Mouse (Mus musculus): ENCODE results near the gene Cep97. TPM values are rescaled to one million over a fixed set of nuclear protein-coding genes. Genes with fewer than 3 reads are reported as not detected.

The Cep97 gene
- 17.9 and 20.5 TPM in 2 replicates for polyA plus RNA-seq (2014; fragmentation: Nextera tagmentation; extraction: Ambion mirVana)

DNA sequence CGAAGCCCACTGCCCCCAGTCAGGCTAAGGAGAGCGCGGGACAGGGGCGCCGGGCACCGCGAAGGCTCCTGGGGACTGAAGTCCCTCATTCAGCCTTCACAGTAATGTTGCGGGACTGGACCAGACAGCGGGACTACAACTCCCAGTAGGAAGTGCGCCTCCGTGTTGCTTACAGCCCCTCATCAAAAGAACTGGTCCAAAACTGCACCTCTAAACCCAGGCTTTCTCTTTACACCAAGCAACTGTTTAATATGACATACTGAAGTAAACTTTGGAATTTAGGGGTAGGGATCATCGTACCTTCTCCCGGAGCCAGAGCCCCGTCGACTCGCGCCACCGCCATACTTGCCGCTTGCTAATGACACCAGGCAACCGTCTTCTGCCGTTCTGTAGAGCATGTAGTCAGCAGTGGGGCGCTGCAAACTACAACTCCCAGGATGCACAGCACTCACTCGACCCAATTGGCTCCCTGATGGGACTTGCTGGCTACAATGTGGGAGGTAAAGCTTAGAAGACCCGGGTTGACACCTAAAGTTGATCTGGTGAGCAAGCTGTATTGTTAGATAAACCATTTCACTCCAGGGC is at the start of gene Cep97:
Gene Cep97, minus strand, starts transcription at position 403 of the 585 bp plus-strand sequence.
- Histone ChIP-seq H3K27ac (ENCODE audit: low read depth, low read length) (peak within 1 kb of the TSS; percentile 39; the same call in 1 of the 2 replicates), H3K9me3 (ENCODE audit: control insufficient read depth, low read length) (no peaks in the 10 kb centered on the region), H3K4me3 (ENCODE audit: low read depth, low read length) (peak within 1 kb of the TSS; percentile 75), H3K9ac (ENCODE audit: low read length) (peak within 1 kb of the TSS; percentile 80), H3K4me2 (ENCODE audit: low read depth, low read length, severe bottlenecking) (peak within 1 kb of the TSS; percentile 65), H3K36me3 (ENCODE audit: control insufficient read depth, insufficient read depth, low read length) (no peaks in the 10 kb centered on the region), H3K27me3 (ENCODE audit: control insufficient read depth, insufficient read depth, low read length) (no peaks in the 10 kb centered on the region), H3K4me1 (replicated peaks; ENCODE audit: control insufficient read depth, insufficient read depth, low read length) (no peaks in the 10 kb centered on the region)
- ATAC-seq (replicated peaks; ENCODE audit: low FRiP score) (peak; percentile 99), DNase-seq (ENCODE audit: low spot score) (peak; percentile 92)
- WGBS: under 1% methylated on average over 24 of the region's 24 CpGs

- peaks cover 14% of the 10 kb centered on the region; the same call in 1 of the 2 replicates for H3K36me3 ChIP-seq (ENCODE audit: control insufficient read depth, insufficient read depth, low read length)
- peaks cover 10% of the 10 kb centered on the region; the same call in 1 of the 2 replicates for H3K4me1 ChIP-seq (replicated peaks; ENCODE audit: control insufficient read depth, insufficient read depth, low read length)
- 12% methylated on average over 14 of the region's 14 CpGs for WGBS
- no peaks in the 10 kb centered on the region for H3K9me3 ChIP-seq (ENCODE audit: control insufficient read depth, low read length)
- H3K27ac ChIP-seq (ENCODE audit: low read depth, low read length): no peak overlapping the region
- H3K4me3 ChIP-seq (ENCODE audit: low read depth, low read length): peak overlapping the region; percentile 99
- peak overlapping the region; percentile 87 for H3K9ac ChIP-seq (ENCODE audit: low read length)
- DNase-seq (ENCODE audit: low spot score): no peak
- H3K27me3 ChIP-seq (ENCODE audit: control insufficient read depth, insufficient read depth, low read length): no peaks in the 10 kb centered on the region
- no peak for ATAC-seq (replicated peaks; ENCODE audit: low FRiP score)
- peak overlapping the region; percentile 60 for H3K4me2 ChIP-seq (ENCODE audit: low read depth, low read length, severe bottlenecking)
These were observed 40.2 kb upstream of the Cep97 start for GRCm38 (mm10) chr16:55974903-55975285.

GRCm38 (mm10) chr16:55974256-55974902 is 39.7 kb upstream of the Cep97 start:
- peak overlapping the region; percentile 60 for H3K4me2 ChIP-seq (ENCODE audit: low read depth, low read length, severe bottlenecking)
- WGBS: 0% methylated on average over 52 of the region's 55 CpGs
- DNase-seq (ENCODE audit: low spot score) (peak; percentile 94), ATAC-seq (replicated peaks; ENCODE audit: low FRiP score) (peak; percentile 86)
- peak overlapping the region; percentile 77 for H3K27ac ChIP-seq (ENCODE audit: low read depth, low read length)
- no peaks in the 10 kb centered on the region for H3K27me3 ChIP-seq (ENCODE audit: control insufficient read depth, insufficient read depth, low read length)
- H3K36me3 ChIP-seq (ENCODE audit: control insufficient read depth, insufficient read depth, low read length): peaks cover 14% of the 10 kb centered on the region; the same call in 1 of the 2 replicates
- H3K4me1 ChIP-seq (replicated peaks; ENCODE audit: control insufficient read depth, insufficient read depth, low read length): peaks cover 10% of the 10 kb centered on the region; the same call in 1 of the 2 replicates
- H3K4me3 ChIP-seq (ENCODE audit: low read depth, low read length): peak overlapping the region; percentile 99
- H3K9ac ChIP-seq (ENCODE audit: low read length): peak overlapping the region; percentile 87
- no peaks in the 10 kb centered on the region for H3K9me3 ChIP-seq (ENCODE audit: control insufficient read depth, low read length)

GRCm38 (mm10) chr16:55973431-55974255 is 39.0 kb upstream of the Cep97 start, which contains the start of gene Zbtb11:
Zbtb11 (plus strand) TSS chr16:55973883.
- WGBS: under 1% methylated on average over 78 of the region's 86 CpGs
- Histone ChIP-seq H3K36me3 (ENCODE audit: control insufficient read depth, insufficient read depth, low read length) (peaks cover 14% of the 10 kb centered on the region; the same call in 1 of the 2 replicates), H3K9me3 (ENCODE audit: control insufficient read depth, low read length) (no peaks in the 10 kb centered on the region)

DNA sequence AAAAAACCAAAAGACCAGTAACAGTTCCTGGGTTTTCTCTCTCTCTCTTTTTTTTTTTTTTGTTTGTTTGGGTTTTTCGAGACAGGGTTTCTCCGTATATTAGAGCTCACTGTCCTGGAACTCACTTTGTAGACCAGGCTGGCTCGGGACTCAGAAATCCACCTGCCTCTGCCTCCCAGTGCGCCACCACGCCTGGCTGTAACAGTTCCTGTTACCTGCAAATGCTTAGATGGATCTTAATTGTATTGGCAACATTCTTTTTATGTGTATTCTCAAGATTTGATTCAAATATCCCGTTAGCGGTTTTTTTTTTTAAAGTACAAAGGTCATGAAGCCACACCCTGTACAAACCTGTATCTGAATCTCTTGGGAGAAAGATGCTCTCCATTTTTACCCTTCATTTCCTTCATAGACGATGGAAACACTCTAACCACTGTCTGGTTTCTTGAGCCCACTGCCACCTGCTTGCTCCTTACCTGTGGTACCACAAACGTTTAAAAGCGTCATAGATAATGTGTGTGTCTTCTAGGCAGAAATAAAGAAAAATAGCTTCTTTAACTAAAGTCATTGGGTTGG is 38.1 kb upstream of the Cep97 start:
- Histone ChIP-seq H3K9me3 (ENCODE audit: control insufficient read depth, low read length) (no peaks in the 10 kb centered on the region), H3K4me2 (ENCODE audit: low read depth, low read length, severe bottlenecking) (peak overlapping the region; percentile 44), H3K27me3 (ENCODE audit: control insufficient read depth, insufficient read depth, low read length) (no peaks in the 10 kb centered on the region), H3K4me1 (replicated peaks; ENCODE audit: control insufficient read depth, insufficient read depth, low read length) (peaks cover 10% of the 10 kb centered on the region; the same call in 1 of the 2 replicates), H3K36me3 (ENCODE audit: control insufficient read depth, insufficient read depth, low read length) (peaks cover 14% of the 10 kb centered on the region; the same call in 1 of the 2 replicates), H3K4me3 (ENCODE audit: low read depth, low read length) (peak overlapping the region; percentile 99; the same call in 1 of the 2 replicates), H3K9ac (ENCODE audit: low read length) (0 out of 2 replicates have a peak overlapping the region, but pooled peaks have one; percentile 5), H3K27ac (ENCODE audit: low read depth, low read length) (peak overlapping the region; percentile 34; the same call in 1 of the 2 replicates)
- DNase-seq (ENCODE audit: low spot score) (no peak), ATAC-seq (replicated peaks; ENCODE audit: low FRiP score) (no peak)
- 59% methylated on average over 10 of the region's 10 CpGs for WGBS

More at GRCm38 (mm10) chr16:55973431-55974255, 39.0 kb upstream of the Cep97 start, which contains the start of gene Zbtb11:
- peak; percentile 100 for DNase-seq (ENCODE audit: low spot score)
- ATAC-seq (replicated peaks; ENCODE audit: low FRiP score): peak; percentile 98
- Histone ChIP-seq H3K9ac (ENCODE audit: low read length) (peak within 1 kb of the TSS; percentile 87), H3K4me2 (ENCODE audit: low read depth, low read length, severe bottlenecking) (peak within 1 kb of the TSS; percentile 60), H3K27me3 (ENCODE audit: control insufficient read depth, insufficient read depth, low read length) (no peaks in the 10 kb centered on the region), H3K4me1 (replicated peaks; ENCODE audit: control insufficient read depth, insufficient read depth, low read length) (peaks cover 10% of the 10 kb centered on the region; the same call in 1 of the 2 replicates), H3K27ac (ENCODE audit: low read depth, low read length) (peak within 1 kb of the TSS; percentile 77), H3K4me3 (ENCODE audit: low read depth, low read length) (peak within 1 kb of the TSS; percentile 99)

GRCm38 (mm10) chr16:55971735-55972615 is 37.3 kb upstream of the Cep97 start:
- no peak for ATAC-seq (replicated peaks; ENCODE audit: low FRiP score)
- Histone ChIP-seq H3K27me3 (ENCODE audit: control insufficient read depth, insufficient read depth, low read length) (no peaks in the 10 kb centered on the region), H3K27ac (ENCODE audit: low read depth, low read length) (no peak overlapping the region), H3K9me3 (ENCODE audit: control insufficient read depth, low read length) (no peaks in the 10 kb centered on the region), H3K4me2 (ENCODE audit: low read depth, low read length, severe bottlenecking) (no peak overlapping the region), H3K36me3 (ENCODE audit: control insufficient read depth, insufficient read depth, low read length) (peaks cover 14% of the 10 kb centered on the region; the same call in 1 of the 2 replicates), H3K4me3 (ENCODE audit: low read depth, low read length) (no peak overlapping the region), H3K4me1 (replicated peaks; ENCODE audit: control insufficient read depth, insufficient read depth, low read length) (peaks cover 14% of the 10 kb centered on the region), H3K9ac (ENCODE audit: low read length) (no peak overlapping the region)
- WGBS: 85% methylated on average over 6 of the region's 6 CpGs
- peak; percentile 44 for DNase-seq (ENCODE audit: low spot score)

DNA sequence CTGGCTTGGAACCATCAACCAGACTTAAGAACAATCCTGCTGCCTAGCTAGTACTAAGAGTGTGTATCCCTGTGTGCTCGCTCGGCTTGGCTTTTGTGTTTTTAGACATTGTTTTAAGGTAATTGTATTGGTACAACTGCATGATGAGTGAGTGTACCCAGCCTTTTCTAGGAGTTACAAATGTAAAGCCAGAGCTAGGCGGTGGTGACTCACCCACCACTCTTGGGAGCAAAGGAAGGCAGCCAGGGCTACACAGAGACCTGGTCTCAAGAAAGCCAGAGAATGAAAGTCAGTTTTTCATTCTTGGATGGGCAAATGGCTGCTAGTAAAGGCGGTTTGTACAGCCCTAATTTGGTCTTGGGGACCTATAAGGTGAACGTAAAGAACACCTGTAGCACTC is 35.8 kb upstream of the Cep97 start:
- 91% methylated on average over 5 of the region's 5 CpGs for WGBS
- no peak overlapping the region for H3K4me3 ChIP-seq (ENCODE audit: low read depth, low read length)
- DNase-seq (ENCODE audit: low spot score): peak; percentile 21
- no peak for ATAC-seq (replicated peaks; ENCODE audit: low FRiP score)
- H3K27ac ChIP-seq (ENCODE audit: low read depth, low read length): no peak overlapping the region
- H3K9me3 ChIP-seq (ENCODE audit: control insufficient read depth, low read length): no peaks in the 10 kb centered on the region
- peaks cover 14% of the 10 kb centered on the region for H3K4me1 ChIP-seq (replicated peaks; ENCODE audit: control insufficient read depth, insufficient read depth, low read length)
- no peak overlapping the region for H3K4me2 ChIP-seq (ENCODE audit: low read depth, low read length, severe bottlenecking)
- no peaks in the 10 kb centered on the region for H3K27me3 ChIP-seq (ENCODE audit: control insufficient read depth, insufficient read depth, low read length)
- H3K36me3 ChIP-seq (ENCODE audit: control insufficient read depth, insufficient read depth, low read length): peaks cover 14% of the 10 kb centered on the region; the same call in 1 of the 2 replicates
- H3K9ac ChIP-seq (ENCODE audit: low read length): no peak overlapping the region
